Mouse (Mus musculus): Measurements from ENCODE around the gene Pdlim5.

Pdlim5 gene

DNA sequence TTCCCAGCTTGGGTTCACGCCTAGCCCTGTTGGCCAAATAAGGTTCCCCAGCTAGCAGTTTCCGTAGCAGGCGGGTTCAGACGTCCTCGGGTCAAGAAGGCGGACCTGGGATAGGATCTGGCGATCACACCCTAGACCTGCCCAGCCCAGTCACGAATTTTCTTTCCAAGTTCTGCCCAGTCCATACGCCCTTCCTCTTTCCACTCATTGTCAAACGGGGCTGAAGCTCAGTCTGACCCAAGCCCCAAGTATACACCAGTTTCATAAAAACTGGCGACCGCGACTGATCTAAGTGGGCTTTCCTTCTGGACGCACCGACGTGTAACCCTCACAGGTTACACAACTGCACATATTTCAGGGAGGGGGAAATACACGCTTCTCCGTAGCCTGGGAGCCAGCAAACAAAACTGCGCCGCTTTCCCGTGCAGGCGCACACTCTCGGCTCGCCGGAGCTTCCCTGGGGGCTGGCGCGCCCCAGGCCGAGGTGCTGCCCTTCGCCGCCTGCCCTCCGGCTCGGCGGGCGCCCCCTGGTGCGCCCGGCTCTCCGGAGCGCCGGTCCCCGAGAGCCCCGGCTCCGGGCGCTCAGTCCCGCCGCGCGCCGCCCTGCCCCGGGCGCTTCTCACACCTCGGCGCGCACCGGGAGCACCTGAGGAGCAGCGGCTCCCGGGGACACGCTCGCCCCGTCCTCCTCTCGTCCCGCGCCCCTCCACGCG, 544 bp downstream of the Pdlim5 start:
- DNase-seq (ENCODE audit: extremely low read depth, low read depth): peak; percentile 83

- DNase-seq (ENCODE audit: extremely low read depth, low read depth): peak; percentile 50
These were observed 1.5 kb downstream of the Pdlim5 start for GRCm38 (mm10) chr3:142394000-142394411.

DNA sequence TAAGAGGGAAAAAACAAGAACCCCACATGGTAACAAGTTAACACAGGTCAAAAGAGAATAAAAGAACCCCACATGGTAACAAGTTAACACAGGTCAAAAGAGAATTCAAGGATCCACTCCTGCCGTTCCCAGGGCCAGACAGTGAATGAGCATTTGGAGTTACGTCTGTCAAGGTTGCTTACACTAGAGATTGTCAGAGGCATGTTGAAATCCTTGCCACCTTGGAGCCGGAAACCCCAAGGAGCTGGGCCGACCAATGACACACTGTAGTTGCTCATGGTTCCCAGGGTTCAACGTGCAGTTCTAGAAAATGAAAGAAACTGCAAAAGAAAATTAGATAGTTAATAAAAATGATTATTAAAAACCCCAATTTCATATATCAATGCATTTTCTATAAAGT, 4.0 kb downstream of the Pdlim5 start:
- no peak for DNase-seq (ENCODE audit: extremely low read depth, low read depth)

DNA sequence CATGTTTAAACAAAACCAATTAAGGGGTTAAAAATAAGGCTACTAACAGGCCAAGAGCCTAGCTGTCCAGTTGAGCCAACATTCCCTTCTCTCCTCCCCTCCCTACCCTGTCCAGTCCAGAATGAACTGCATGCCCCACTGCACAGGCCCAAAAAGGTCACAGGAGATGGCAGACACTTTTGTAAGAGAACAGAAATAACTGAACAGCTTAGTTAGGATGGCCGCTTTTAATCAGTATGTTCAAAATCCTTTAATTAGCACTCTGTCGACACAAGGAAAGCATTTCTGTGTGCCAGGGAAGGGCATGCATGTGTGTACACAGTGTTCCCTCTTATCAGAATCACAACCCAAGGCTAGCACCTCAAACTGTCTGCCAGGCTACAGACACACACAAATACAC, 5.2 kb downstream of the Pdlim5 start:
- DNase-seq (ENCODE audit: extremely low read depth, low read depth): no peak

DNA sequence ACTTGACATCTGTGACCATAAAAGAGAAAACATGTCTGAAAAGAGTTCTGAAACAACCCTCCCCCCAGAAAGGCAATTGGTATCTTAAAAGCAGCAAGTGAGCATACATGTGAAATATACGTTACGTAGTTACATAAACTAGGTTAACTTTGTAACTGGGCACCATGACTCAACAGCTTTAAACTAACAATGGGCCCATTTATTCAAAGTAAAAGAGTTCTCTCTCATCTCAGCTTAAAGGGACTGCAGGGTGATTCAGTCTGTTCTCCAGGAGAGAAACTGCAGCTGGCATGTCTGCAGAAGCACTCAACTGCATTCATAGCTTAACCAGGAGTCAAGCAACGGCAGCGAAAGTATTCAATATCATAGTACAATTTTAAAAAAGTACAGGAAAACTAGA, 7.3 kb downstream of the Pdlim5 start:
- DNase-seq (ENCODE audit: extremely low read depth, low read depth): no peak

GRCm38 (mm10) chr3:142386505-142386904, 9.0 kb downstream of the Pdlim5 start:
- no peak for DNase-seq (ENCODE audit: extremely low read depth, low read depth)

DNA sequence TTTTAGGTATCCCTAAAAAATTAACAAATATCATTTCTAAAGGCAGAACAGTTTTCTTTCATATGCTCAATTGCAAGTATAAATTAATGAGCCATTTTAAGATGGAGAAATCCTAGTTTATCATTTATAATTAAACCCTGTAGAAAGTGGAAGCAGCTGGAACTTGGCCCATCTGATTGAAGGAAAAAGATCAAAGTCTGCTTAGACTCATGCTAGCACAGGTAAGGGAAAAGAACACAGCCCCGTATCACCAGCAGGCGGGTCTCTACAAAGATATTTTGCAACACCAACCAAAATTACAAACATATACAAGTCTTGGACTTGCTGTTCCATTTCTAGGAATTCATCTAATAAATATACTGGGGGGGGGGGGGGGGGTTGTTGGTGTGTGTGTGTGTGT, 9.8 kb downstream of the Pdlim5 start:
- DNase-seq (ENCODE audit: extremely low read depth, low read depth): no peak

DNA sequence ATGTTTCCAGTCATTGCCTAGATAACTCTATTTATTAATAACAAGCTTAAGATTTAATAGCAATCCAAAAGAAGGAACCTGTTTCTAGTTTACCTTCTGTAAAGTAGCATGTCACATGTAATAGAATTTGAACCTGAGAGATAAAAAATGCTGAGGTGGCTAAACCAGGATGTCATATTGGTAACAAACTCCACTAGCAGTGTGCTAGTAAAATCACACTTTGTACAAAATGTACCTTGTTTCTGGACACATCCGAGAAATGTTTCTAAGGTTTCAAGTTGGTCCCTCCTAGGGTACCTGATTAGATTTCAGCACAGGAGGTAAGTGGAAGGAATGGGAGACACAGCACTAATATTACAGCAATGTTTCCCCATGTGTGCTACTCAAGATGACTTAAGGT, 18.9 kb downstream of the Pdlim5 start:
- DNase-seq (ENCODE audit: extremely low read depth, low read depth): no peak

GRCm38 (mm10) chr3:142375106-142375505, 20.4 kb downstream of the Pdlim5 start:
- no peak for DNase-seq (ENCODE audit: extremely low read depth, low read depth)

GRCm38 (mm10) chr3:142372465-142373147, 22.9 kb downstream of the Pdlim5 start:
- DNase-seq (ENCODE audit: extremely low read depth, low read depth): no peak

GRCm38 (mm10) chr3:142368411-142368810, 27.1 kb downstream of the Pdlim5 start:
- no peak for DNase-seq (ENCODE audit: extremely low read depth, low read depth)

DNA sequence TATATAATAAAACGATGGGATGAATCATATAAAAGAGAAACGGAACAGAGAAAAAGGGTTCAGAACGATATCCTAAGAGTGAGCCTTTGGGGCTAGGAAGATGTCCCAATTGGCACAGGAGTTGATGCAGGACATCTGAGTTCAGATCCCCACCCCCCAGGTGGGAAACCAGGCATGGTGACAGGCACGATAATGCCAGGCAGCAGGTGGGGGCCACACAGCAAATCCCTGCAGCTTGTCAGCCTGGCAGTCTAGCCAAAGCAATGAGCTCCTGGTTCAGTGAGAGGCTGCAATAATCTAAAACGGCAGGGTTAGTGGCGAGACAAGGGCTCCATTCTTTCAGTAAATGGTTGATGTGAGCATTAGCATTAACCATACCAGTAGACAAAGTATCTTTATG, 33.4 kb downstream of the Pdlim5 start:
- no peak for DNase-seq (ENCODE audit: extremely low read depth, low read depth)

DNA sequence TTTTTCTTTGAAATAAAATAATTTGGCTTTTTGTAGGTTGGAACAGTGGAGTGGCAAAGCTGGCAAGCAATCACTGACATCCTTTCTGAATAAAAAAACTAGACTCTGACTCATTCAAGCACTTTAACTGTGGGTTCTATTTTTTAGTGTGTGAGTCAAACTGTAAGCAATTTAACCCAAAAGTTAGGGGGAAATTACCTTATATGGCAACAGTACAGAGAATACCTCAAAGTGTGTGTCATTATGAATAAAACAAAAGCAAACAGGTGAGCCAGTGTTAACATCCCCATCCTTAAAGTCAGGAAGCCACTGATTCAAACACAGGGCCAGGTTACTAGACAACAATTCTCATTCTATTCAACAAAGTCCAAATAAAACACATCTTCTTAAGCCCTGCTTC, 36.5 kb downstream of the Pdlim5 start:
- DNase-seq (ENCODE audit: extremely low read depth, low read depth): no peak

DNA sequence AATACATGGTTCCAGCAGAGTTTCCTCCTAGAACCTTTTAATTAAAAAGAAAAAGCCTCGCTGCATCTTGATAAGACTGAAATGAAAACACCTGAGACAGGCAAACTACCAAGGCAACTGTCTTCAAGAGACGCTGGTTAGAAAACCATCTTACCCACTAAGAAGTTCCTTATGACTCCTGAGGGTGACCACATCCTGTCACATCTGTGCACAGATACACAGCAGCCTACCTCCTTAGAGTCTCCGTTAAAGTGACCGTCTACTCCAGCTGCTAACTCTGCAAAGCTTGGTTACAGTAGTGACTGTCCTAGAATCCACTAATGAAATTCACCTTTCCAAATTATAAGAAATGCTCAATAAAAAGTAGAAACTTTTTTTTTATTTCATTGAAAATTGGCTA, 38.8 kb downstream of the Pdlim5 start:
- DNase-seq (ENCODE audit: extremely low read depth, low read depth): peak; percentile 13

DNA sequence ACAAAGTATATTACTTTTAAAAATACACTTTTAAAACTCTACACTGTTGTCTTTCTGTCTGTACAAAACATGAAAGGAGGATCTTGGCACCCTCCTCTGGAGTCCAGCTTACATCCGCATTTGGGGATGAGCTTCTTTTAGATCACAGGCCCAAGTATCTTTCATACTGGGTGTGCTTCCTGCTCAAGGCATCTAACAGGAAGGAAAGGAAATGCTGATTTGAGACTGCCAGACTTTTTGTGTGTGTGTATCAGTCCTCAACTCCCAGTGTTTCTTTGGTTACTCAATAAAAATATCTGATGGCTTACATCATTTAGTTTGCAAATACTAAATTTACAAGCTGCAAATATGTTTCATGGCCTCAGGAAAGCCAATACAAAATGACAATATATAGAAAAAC, 42.3 kb downstream of the Pdlim5 start:
- peak; percentile 68 for DNase-seq (ENCODE audit: extremely low read depth, low read depth)

DNA sequence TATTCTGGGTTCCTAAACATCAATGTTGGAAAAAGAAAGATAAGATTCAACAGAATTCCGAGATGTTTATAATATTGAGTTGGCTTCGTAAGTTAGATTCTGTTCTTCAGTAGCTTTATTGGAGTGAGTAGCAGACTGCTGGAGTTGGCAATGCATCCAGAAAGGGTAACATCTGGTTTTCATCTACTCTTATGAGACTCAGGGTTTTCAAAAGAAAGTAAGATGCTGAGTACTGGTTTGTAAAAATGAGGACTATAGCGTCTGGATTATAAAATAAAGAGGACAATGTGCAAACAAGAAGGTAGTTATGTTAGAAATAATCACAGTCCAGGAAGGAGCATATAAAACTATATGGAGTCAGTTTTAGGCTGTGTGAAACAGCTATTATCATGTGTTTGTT, 45.0 kb downstream of the Pdlim5 start:
- DNase-seq (ENCODE audit: extremely low read depth, low read depth): no peak

DNA sequence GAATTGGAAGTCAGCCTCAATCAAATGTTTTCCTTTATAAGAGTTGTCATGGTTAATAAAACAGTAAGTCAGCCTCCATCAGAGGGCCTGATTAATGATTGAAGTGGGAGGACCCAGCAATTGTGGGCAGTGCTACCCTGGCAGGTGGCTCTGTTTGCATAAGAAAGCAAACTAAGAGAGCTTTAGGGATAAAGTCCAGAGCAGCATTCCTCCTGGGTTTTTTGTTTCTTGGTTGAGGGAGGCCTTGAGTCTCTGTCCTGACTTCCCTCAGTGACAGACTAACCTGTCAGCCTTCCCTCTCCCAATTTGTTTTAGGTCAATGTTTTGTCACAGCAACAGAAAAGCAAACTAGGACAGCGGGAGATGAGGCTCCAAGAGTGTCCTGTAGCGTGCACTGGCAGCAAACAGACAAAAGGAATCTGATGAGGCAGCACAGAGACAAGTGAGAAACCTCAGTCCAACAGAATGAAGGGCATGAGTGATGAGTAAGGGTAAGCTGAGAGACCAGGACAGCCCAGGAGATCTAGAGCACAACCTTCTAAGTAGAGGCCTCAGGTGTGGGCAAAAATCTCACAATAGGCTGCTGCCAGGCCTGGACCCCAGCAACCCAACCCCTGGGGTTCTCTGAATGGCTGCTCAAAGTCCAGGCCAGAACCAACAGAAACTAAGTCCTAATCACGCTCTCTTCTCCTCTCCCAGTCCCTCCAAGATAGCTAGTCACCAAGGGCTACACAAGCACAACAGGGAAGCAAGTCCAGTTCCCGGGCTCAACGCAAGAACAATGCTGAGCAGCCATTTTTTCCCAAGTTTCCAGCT, 46.5 kb downstream of the Pdlim5 start:
- no peak for DNase-seq (ENCODE audit: extremely low read depth, low read depth)

- DNase-seq (ENCODE audit: extremely low read depth, low read depth): no peak
These were observed 49.2 kb downstream of the Pdlim5 start for GRCm38 (mm10) chr3:142346261-142346660.

DNA sequence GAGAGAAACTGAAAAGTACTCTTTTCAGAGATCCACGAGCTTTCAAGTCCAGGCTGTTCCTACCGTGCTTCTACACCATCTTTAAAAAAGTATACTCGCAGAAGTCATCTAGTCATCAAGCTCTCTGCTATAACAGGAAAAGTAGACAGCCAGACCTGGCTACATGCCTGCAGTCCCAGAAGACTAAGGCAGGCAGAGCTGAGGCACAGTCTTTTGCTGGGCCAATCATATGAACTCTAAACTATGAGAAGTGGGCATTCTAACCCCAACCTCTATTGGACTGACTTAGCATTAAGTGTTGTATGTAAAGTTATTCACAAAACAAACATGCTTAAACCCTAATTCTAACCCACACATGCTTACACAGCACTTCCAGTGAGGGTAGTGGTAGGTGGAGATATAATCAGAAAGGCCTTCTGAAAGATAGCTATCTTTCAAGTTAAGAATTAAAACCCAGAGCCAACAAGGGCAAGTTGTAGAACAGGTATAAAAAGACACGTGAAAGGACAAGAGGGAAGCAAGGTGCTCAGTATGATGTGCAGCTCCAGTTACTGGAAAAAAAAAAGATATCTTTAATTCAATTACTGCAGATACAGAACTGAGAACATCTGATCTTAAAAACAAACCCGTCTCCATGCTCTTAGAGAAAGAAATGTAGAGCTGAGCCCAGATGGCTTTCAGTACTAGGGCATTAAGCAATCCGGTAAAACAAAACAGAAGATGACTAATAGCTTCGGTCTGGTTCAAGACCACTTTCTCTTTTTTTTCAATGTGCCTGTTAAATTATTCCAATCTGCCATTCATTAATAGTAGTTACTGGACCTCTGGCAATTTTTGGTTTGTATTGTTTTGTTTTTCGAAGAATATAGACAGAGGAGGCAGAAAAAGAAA, 50.0 kb downstream of the Pdlim5 start:
- DNase-seq (ENCODE audit: extremely low read depth, low read depth): no peak

DNA sequence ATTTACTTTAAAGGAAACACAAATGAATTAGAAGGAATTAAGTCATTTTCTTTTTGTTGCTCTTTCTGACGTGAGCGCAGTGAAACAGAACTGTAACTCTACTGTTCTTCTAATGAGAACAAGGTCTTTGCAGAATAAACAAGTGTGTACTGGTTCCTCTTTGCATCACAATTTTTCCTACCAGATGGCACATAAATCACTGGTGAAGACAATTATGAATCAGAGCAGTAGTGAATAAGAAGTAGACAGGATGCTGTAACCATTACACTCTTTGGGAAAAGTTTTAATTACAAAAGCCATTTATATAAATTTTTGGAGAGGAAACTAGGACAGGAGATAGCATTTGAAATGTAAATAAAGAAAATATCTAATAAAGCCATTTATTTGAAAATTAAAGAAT, 51.7 kb downstream of the Pdlim5 start:
- DNase-seq (ENCODE audit: extremely low read depth, low read depth): no peak

DNA sequence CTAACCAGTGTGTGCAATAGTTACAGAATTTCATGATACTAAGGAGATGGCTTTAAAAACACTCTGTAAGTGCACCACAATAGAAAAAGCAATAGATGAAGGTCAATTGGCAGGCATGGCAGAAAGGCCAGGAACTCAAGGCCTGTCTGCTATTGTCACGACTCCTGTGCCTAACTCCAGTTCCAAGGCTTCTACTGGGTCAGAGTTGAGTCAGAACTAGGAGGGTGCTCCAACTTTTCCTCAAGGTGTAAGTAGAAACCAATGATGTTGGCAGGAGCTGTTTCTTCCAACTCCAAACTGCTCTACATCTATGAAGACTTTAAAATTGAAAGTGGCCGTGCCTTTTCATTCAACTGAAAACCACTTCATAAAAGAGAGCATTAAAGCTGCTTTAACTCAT, 54.8 kb downstream of the Pdlim5 start:
- DNase-seq (ENCODE audit: extremely low read depth, low read depth): no peak

Measured in MEL-GATA-1-ER (cell line).